Mouse (Mus musculus) bone marrow macrophage, adult 2 months (primary cell): ENCODE data around the gene Cacna1a.

Experiments used
- CTCF ChIP-seq: IDR thresholded peaks from 2 replicates; pipeline ENCODE4 v1.5.1; 2012; ENCODE audit warnings: low read depth, mild to moderate bottlenecking, low read length, moderate library complexity
- POLR2A ChIP-seq: IDR thresholded peaks from 2 replicates; pipeline ENCODE4 v1.6.1; 2012; ENCODE audit warnings: mild to moderate bottlenecking, low read depth, low read length, borderline replicate concordance

- TF ChIP-seq CTCF: no peak
- TF ChIP-seq POLR2A: no peak
These were observed 296.3 kb downstream of the Cacna1a start for GRCm38 (mm10) chr8:84684537-84684936.
